Mouse (Mus musculus): ENCODE measurements around the gene Samd9l.
"Not testable (repeated sequence)": the region's sequence is repeated elsewhere in the genome, so short reads cannot be mapped to it uniquely, and the experiment has no call there.

Samd9l gene

DNA sequence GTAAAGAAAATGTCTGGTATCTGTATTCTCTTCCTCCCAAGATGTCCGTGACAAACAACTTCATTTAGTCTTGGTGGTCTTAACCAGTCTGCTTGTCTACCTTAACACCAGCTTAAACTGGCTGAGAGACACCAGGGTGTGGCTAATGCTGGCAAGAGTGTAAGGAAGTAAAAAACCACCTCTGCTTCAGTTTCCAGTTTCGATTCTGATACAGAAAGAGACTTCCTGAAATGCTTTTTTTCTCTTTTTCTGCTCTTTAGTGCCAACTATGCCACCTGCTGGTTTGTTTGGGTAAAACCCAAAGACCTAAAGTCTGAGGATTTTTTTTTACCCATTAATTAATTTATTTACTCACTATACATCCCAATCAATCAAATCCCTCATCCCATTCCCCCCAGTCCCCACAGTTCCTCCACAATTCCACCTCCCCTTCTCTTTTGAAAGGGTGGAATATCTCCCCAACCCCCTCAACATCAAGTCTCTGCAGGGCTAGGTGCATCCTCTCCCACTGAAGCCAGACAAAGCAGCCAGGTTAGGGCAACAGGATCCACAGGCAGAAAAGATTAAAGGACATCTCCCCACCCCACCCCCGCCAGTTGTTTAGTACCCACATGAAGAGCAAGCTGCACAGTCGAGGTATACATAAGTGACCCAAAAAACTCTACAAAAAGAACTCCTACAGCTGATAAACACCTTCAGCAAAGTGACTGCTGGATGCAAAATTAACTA lies at the start of gene Samd9l:
TSS of gene Samd9l (minus strand) at position 233 of the 729 bp plus-strand sequence.
- not testable (repeated sequence) for H3K36me3 ChIP-seq (ENCODE audit: control insufficient read depth, insufficient read depth, low read length, poor library complexity, severe bottlenecking); H3K27me3 ChIP-seq (ENCODE audit: control insufficient read depth, insufficient read depth, low read length, poor library complexity, severe bottlenecking)
- DNase-seq (ENCODE audit: low read depth, low spot score): peak; percentile 87

- Histone ChIP-seq H3K27me3 (ENCODE audit: control insufficient read depth, insufficient read depth, low read length, poor library complexity, severe bottlenecking) (no peaks in the 10 kb centered on the region), H3K36me3 (ENCODE audit: control insufficient read depth, insufficient read depth, low read length, poor library complexity, severe bottlenecking) (no peaks in the 10 kb centered on the region)
- DNase-seq (ENCODE audit: low read depth, low spot score): peak; percentile 91
Measured at GRCm38 (mm10) chr6:3447404-3447803, 48.0 kb upstream of the Samd9l start.

DNA sequence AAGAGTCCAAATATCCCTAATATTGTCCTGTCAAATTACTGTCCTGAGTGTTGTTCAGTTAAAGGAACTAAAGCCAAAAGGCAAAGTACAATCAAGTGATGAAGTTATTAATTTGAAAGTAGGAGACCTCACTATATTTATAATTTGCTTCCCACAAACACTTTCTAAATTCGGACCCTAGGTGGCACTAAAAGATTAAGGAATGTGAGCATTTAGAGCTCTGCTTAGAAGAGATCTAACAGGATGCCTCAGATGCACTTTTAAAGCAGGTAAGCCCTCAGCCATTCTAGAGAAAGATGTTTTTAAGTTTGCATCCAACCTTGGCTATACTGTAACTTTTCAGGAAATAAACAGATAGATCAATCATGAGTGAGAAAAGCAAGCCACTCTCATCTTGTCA lies 44.5 kb upstream of the Samd9l start:
- Histone ChIP-seq H3K36me3 (ENCODE audit: control insufficient read depth, insufficient read depth, low read length, poor library complexity, severe bottlenecking) (no peaks in the 10 kb centered on the region), H3K27me3 (ENCODE audit: control insufficient read depth, insufficient read depth, low read length, poor library complexity, severe bottlenecking) (no peaks in the 10 kb centered on the region)
- peak; percentile 15 for DNase-seq (ENCODE audit: low read depth, low spot score)

DNA sequence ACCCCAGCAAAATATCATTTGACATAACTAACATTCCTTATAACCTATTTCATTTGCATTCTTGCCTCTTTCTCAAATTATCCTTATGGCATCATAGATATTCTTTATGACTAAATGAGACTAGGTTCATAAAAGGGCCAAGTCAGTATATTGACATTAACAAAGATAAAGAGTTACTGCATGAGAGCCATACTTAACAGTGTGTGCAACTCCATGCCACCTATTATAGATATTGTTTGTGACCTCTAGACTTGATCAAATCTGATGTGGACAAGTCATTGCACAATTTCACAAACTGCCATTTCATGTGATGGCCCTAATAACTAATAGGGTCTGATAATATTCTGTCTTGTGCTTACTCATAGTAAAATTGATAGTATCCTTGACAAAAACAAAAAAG lies 36.7 kb upstream of the Samd9l start:
- DNase-seq (ENCODE audit: low read depth, low spot score): no peak
- Histone ChIP-seq H3K27me3 (ENCODE audit: control insufficient read depth, insufficient read depth, low read length, poor library complexity, severe bottlenecking) (no peaks in the 10 kb centered on the region), H3K36me3 (ENCODE audit: control insufficient read depth, insufficient read depth, low read length, poor library complexity, severe bottlenecking) (no peaks in the 10 kb centered on the region)

GRCm38 (mm10) chr6:3430976-3431375 lies 31.6 kb upstream of the Samd9l start:
- not testable (repeated sequence) for DNase-seq (ENCODE audit: low read depth, low spot score); H3K27me3 ChIP-seq (ENCODE audit: control insufficient read depth, insufficient read depth, low read length, poor library complexity, severe bottlenecking); H3K36me3 ChIP-seq (ENCODE audit: control insufficient read depth, insufficient read depth, low read length, poor library complexity, severe bottlenecking)

GRCm38 (mm10) chr6:3427047-3427446 lies 27.7 kb upstream of the Samd9l start:
- peak; percentile 41 for DNase-seq (ENCODE audit: low read depth, low spot score)
- no peaks in the 10 kb centered on the region for H3K36me3 ChIP-seq (ENCODE audit: control insufficient read depth, insufficient read depth, low read length, poor library complexity, severe bottlenecking)
- no peaks in the 10 kb centered on the region for H3K27me3 ChIP-seq (ENCODE audit: control insufficient read depth, insufficient read depth, low read length, poor library complexity, severe bottlenecking)

DNA sequence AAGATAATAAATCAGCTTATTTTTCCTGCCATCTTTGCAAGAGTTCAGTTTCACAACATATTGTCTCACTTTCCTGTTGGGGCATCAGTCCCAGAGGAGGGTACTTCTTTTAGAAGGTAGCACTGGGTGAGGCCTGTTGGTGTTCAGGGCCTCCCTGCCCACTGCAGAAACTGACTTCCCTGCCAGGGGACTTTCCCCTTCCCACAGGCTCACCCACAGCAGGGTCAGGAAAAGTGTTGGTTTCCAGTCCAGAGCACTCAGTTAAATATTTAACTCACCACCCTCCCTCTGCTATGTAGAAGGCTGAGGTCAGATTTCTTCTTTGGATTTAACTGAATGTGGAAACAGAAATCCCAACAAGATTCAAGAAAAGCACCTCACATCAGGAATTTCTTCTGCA lies 26.0 kb upstream of the Samd9l start:
- H3K27me3 ChIP-seq (ENCODE audit: control insufficient read depth, insufficient read depth, low read length, poor library complexity, severe bottlenecking); DNase-seq (ENCODE audit: low read depth, low spot score); H3K36me3 ChIP-seq (ENCODE audit: control insufficient read depth, insufficient read depth, low read length, poor library complexity, severe bottlenecking): not testable (repeated sequence)

DNA sequence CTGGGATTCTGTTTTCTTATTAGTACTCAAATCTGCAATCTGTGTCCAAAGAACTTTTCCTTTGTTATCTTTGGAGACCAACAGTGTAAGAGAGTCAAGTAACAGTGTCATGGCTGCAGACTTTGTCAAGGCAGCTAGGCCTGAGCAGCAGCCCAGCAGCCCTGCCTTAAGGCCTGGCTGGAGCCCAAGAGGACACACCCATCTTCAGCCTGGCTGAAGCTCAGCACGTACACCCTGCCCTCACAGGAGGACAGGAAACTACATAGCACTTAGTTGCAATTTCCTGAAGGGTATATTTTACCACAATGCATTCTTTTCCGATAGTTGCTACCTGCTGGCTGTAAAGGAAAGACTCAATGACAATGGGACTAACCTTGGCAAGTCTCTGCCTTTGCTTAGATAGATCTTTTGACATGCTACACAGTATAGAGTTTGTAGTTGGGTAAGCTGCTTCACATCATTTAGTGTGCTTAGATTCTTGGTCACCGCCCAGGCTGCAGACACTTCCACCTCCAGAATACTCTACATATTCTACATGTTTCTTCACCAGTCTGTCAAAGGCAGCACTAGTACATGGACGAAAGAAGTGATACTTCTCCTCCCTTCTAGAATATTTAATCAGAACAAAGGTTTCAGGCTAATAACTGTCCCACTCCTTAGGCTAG lies 25.4 kb upstream of the Samd9l start:
- H3K36me3 ChIP-seq (ENCODE audit: control insufficient read depth, insufficient read depth, low read length, poor library complexity, severe bottlenecking); DNase-seq (ENCODE audit: low read depth, low spot score); H3K27me3 ChIP-seq (ENCODE audit: control insufficient read depth, insufficient read depth, low read length, poor library complexity, severe bottlenecking): not testable (repeated sequence)

- H3K27me3 ChIP-seq (ENCODE audit: control insufficient read depth, insufficient read depth, low read length, poor library complexity, severe bottlenecking); H3K36me3 ChIP-seq (ENCODE audit: control insufficient read depth, insufficient read depth, low read length, poor library complexity, severe bottlenecking); DNase-seq (ENCODE audit: low read depth, low spot score): not testable (repeated sequence)
Measured at GRCm38 (mm10) chr6:3397182-3397906, 2.0 kb downstream of the Samd9l start.

GRCm38 (mm10) chr6:3395921-3396611 lies 3.3 kb downstream of the Samd9l start:
- not testable (repeated sequence) for H3K27me3 ChIP-seq (ENCODE audit: control insufficient read depth, insufficient read depth, low read length, poor library complexity, severe bottlenecking); DNase-seq (ENCODE audit: low read depth, low spot score); H3K36me3 ChIP-seq (ENCODE audit: control insufficient read depth, insufficient read depth, low read length, poor library complexity, severe bottlenecking)

DNA sequence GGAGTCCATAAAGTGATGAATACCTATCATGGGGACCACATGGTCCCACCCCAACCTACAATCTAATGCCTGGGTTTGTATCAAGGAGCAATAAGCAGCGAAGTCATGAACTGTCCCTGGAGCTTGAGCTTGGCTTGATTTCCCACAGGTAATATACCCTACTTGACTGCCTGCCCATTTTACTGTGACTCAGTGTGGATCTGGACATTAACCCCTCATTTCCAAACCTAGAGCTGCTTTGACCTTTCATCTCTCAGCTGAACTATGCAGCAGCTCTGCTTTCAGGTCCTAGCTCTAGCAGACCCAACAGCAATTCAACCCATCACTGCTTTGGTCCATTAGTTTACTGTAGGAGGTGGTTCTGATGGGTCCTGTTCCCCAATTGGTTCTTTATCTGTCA lies 9.4 kb downstream of the Samd9l start:
- Histone ChIP-seq H3K27me3 (ENCODE audit: control insufficient read depth, insufficient read depth, low read length, poor library complexity, severe bottlenecking) (no peaks in the 10 kb centered on the region), H3K36me3 (ENCODE audit: control insufficient read depth, insufficient read depth, low read length, poor library complexity, severe bottlenecking) (peaks cover 7% of the 10 kb centered on the region)
- no peak for DNase-seq (ENCODE audit: low read depth, low spot score)

GRCm38 (mm10) chr6:3386565-3386964 lies 12.8 kb downstream of the Samd9l start:
- DNase-seq (ENCODE audit: low read depth, low spot score): peak; percentile 61
- H3K36me3 ChIP-seq (ENCODE audit: control insufficient read depth, insufficient read depth, low read length, poor library complexity, severe bottlenecking): peaks cover 3% of the 10 kb centered on the region; the same call in 1 of the 2 replicates
- no peaks in the 10 kb centered on the region for H3K27me3 ChIP-seq (ENCODE audit: control insufficient read depth, insufficient read depth, low read length, poor library complexity, severe bottlenecking)

DNA sequence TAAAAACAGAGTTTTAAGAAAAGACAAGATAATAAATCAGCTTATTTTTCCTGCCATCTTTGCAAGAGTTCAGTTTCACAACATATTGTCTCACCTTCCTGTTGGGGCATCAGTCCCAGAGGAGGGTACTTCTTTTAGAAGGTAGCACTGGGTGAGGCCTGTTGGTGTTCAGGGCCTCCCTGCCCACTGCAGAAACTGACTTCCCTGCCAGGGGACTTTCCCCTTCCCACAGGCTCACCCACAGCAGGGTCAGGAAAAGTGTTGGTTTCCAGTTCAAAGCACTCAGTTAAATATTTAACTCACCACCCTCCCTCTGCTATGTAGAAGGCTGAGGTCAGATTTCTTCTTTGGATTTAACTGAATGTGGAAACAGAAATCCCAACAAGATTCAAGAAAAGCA lies 14.6 kb downstream of the Samd9l start:
- not testable (repeated sequence) for H3K36me3 ChIP-seq (ENCODE audit: control insufficient read depth, insufficient read depth, low read length, poor library complexity, severe bottlenecking); H3K27me3 ChIP-seq (ENCODE audit: control insufficient read depth, insufficient read depth, low read length, poor library complexity, severe bottlenecking); DNase-seq (ENCODE audit: low read depth, low spot score)

- H3K27me3 ChIP-seq (ENCODE audit: control insufficient read depth, insufficient read depth, low read length, poor library complexity, severe bottlenecking); H3K36me3 ChIP-seq (ENCODE audit: control insufficient read depth, insufficient read depth, low read length, poor library complexity, severe bottlenecking); DNase-seq (ENCODE audit: low read depth, low spot score): not testable (repeated sequence)
Measured at GRCm38 (mm10) chr6:3384115-3384791, 15.1 kb downstream of the Samd9l start.
